Mouse (Mus musculus): ENCODE measurements around the gene Rapgef6. TPM values are rescaled to one million over a fixed set of nuclear protein-coding genes. Genes with fewer than 3 reads are reported as not detected.

Rapgef6 gene
- polyA plus RNA-seq (2014; fragmentation: Illumina TruSeq; extraction: RNeasy Lipid Tissue Mini Kit (QIAGEN cat#74804); ENCODE audit: low read depth, low replicate concordance), result 17.0 TPM

GRCm38 (mm10) chr11:54522529-54523430, at the start of gene Rapgef6:
Rapgef6 (plus strand) TSS chr11:54522847.

Other genes starting within 250 kb of the Rapgef6 start
- gene Acsl6, start 219.0 kb upstream of the Rapgef6 start, polyA plus RNA-seq (2014; fragmentation: Illumina TruSeq; extraction: RNeasy Lipid Tissue Mini Kit (QIAGEN cat#74804); ENCODE audit: low read depth, low replicate concordance), result 3.6 TPM
- gene Meikin, start 152.2 kb upstream of the Rapgef6 start, polyA plus RNA-seq (2014; fragmentation: Illumina TruSeq; extraction: RNeasy Lipid Tissue Mini Kit (QIAGEN cat#74804); ENCODE audit: low read depth, low replicate concordance), result 0.29 TPM
- 13.1 TPM for gene Fnip1, start 84.6 kb upstream of the Rapgef6 start, polyA plus RNA-seq (2014; fragmentation: Illumina TruSeq; extraction: RNeasy Lipid Tissue Mini Kit (QIAGEN cat#74804); ENCODE audit: low read depth, low replicate concordance)